Mouse (Mus musculus) C2C12 (cell line): Measurements from ENCODE around the gene Tarbp1. TPM values are rescaled to one million over a fixed set of nuclear protein-coding genes. Genes with fewer than 3 reads are reported as not detected.

Experiments used
- H3K27me3 ChIP-seq: one replicate; pipeline ENCODE4 v1.6.1; 2011; ENCODE audit not compliant: control insufficient read depth, insufficient read depth, insufficient read length
- H3K36me3 ChIP-seq: one replicate; pipeline ENCODE4 v1.6.1; 2011; ENCODE audit not compliant: control insufficient read depth, insufficient read depth
- H3K4me3 ChIP-seq: one replicate; pipeline ENCODE4 v1.5.1; 2011; ENCODE audit warnings: mild to moderate bottlenecking, control low read depth; ENCODE audit not compliant: poor library complexity, insufficient read depth, severe bottlenecking
- H3K79me2 ChIP-seq: one replicate; pipeline ENCODE4 v1.6.1; 2011; ENCODE audit not compliant: control insufficient read depth, insufficient read depth
- H3K79me3 ChIP-seq: one replicate; pipeline ENCODE4 v1.6.1; 2011; ENCODE audit warnings: low read depth, control low read depth
- H3ac ChIP-seq: one replicate; pipeline ENCODE3; 2011; ENCODE audit warnings: low read depth; ENCODE audit not compliant: control insufficient read depth, insufficient read length
- CEBPB ChIP-seq: IDR thresholded peaks from one replicate; pipeline ENCODE4 v1.6.1; 2011; ENCODE audit warnings: low read depth, mild to moderate bottlenecking, control low read depth, moderate library complexity
- CTCF ChIP-seq: IDR thresholded peaks from one replicate; pipeline ENCODE4 v1.5.1; 2011; ENCODE audit not compliant: control insufficient read depth, insufficient read depth, insufficient read length
- FOSL1 ChIP-seq: IDR thresholded peaks from one replicate; pipeline ENCODE4 v1.8.0; 2011; ENCODE audit warnings: mild to moderate bottlenecking, low read length; ENCODE audit not compliant: poor library complexity, insufficient read depth, severe bottlenecking
- MAX ChIP-seq: IDR thresholded peaks from one replicate; pipeline ENCODE4 v1.6.1; 2011; ENCODE audit warnings: mild to moderate bottlenecking, control low read depth
- MYOD1 ChIP-seq: IDR thresholded peaks from one replicate; pipeline ENCODE4 v1.6.1; 2011; ENCODE audit warnings: low read depth; ENCODE audit not compliant: control insufficient read depth, insufficient read length
- MYOG ChIP-seq: IDR thresholded peaks from one replicate; pipeline ENCODE4 v1.6.1; 2011; ENCODE audit not compliant: control insufficient read depth, insufficient read length; ENCODE audit errors: extremely low read depth
- USF1 ChIP-seq: IDR thresholded peaks from one replicate; pipeline ENCODE4 v1.6.1; 2011; ENCODE audit warnings: low read depth, mild to moderate bottlenecking, control low read depth, moderate library complexity
- long read RNA-seq, 2 experiments: library from polyadenylated mRNA; unstranded; transcript quantifications; one replicate each; pipeline ENCODE4 v2.0.0; 2019 to 2020
- polyA plus RNA-seq: library from polyadenylated mRNA; unstranded; fragments of >200 nt; fragmentation: generic; extraction: Trizol; gene quantifications from one replicate; pipeline ENCODE4 v1.2.1, GENCODE M21; 2012; ENCODE audit warnings: missing spikeins

Tarbp1 gene
- 3.9 TPM for polyA plus RNA-seq
- long read RNA-seq, experiment 1, partial matches to known transcripts: 0 of 1 reads
- long read RNA-seq, experiment 1, other reads (novel, unspliced or antisense): 1 of 1 reads
- long read RNA-seq, experiment 2, full-length matches to known transcripts: 1 of 1 reads
- long read RNA-seq, experiment 2, partial matches to known transcripts: 0 of 1 reads
- long read RNA-seq, experiment 2, other reads (novel, unspliced or antisense): 0 of 1 reads

DNA sequence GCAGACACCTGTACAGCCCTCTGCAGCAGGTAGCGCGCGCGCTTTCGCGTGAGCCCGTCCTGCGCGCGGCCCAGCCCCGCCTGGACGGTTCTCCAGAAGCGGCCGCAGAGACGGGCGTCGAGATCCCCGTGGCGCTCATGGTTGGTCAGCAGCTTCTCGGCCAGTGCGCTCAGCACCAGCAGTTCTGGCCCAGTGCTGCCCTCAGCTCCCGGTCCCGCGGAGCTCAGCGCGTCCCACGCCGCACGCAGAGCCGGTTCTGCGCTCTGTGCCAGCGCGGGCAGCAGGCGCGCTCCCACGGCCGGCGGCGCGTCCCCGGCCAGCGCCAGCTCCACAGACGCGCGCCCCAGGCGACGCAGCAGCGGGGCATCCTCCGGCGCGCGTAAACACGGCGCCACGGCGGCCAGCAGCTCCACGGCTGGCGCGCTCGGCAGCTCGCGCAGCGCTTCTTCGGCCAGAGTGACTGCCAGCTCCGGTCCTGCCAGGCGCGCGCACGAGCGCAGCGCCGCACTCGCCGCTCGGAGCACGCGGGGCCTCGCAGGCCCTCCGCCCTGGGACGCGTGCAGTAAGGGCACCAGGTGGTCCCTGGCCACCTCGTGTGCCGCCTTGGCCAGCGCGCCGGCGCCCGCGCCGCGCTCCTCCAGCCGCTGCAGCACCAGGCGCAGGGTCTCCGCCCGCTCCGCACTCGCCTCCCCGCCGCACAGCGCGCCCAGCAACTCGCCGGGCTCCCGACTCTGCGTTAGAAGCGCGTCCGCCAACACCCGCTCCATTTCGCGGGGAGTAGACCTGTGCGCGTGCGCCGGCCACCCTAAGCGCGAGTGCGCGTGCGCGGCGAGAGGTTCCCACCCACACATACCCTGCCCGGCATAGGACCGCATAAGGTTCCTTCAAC, at the start of gene Tarbp1:
Tarbp1 (minus strand) TSS at position 767 of the 889 bp plus-strand sequence.
- Histone ChIP-seq H3ac (peak within 1 kb of the TSS; percentile 61), H3K27me3 (no peaks in the 10 kb centered on the region)
- no peak for TF ChIP-seq CTCF
- no peak for TF ChIP-seq MYOG
- no peak for TF ChIP-seq MYOD1
- TF ChIP-seq CEBPB: no peak
- peak; percentile 42 for TF ChIP-seq MAX
- TF ChIP-seq USF1: no peak

GRCm38 (mm10) chr8:126524233-126524985, 49.5 kb upstream of the Tarbp1 start:
- Histone ChIP-seq H3K36me3 (no peaks in the 10 kb centered on the region), H3K79me2 (no peaks in the 10 kb centered on the region), H3ac (no peak overlapping the region), H3K27me3 (no peaks in the 10 kb centered on the region), H3K79me3 (no peaks in the 10 kb centered on the region), H3K4me3 (no peak overlapping the region)
- TF ChIP-seq MYOD1 (no peak), USF1 (no peak), MYOG (no peak), MAX (no peak), FOSL1 (no peak), CTCF (no peak), CEBPB (no peak)

More for the DNA sequence above, at the start of gene Tarbp1:
- H3K79me3 ChIP-seq: peaks cover 19% of the 10 kb centered on the region
- peak within 1 kb of the TSS; percentile 65 for H3K4me3 ChIP-seq
- H3K79me2 ChIP-seq: peaks cover 34% of the 10 kb centered on the region
- H3K36me3 ChIP-seq: peaks cover 14% of the 10 kb centered on the region

DNA sequence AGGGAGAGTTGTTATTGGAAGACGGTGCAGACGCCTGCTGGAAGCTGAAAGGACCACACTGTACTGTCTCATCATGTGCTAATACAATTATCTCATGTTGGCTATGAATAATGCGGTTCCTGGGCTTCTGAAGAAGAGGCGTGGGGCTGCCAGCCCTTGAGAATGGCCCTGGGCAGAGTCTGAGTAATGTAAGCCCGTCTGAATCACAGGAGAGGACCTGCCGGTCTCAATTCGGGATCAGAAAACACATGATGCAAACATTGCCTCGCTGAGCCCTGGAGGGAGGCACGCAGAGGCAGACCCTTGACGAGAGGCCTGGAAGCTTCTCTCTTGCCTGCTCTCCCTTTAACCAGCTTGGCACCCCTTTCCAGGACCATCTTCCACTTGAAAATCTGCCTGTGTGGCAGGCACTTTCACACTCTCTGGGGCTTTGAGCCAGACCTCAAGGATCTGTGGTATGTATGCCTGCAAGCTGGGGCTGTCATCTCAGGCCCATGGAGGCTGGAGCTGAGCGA, 48.3 kb upstream of the Tarbp1 start:
- Histone ChIP-seq H3K27me3 (no peaks in the 10 kb centered on the region), H3ac (peak overlapping the region; percentile 57), H3K36me3 (no peaks in the 10 kb centered on the region), H3K79me2 (no peaks in the 10 kb centered on the region), H3K4me3 (no peak overlapping the region), H3K79me3 (no peaks in the 10 kb centered on the region)
- TF ChIP-seq CTCF: no peak
- no peak for TF ChIP-seq MYOD1
- no peak for TF ChIP-seq MYOG
- peak; percentile 17 for TF ChIP-seq MAX
- no peak for TF ChIP-seq USF1
- TF ChIP-seq FOSL1: no peak

- Histone ChIP-seq H3K79me2 (no peaks in the 10 kb centered on the region), H3K27me3 (no peaks in the 10 kb centered on the region), H3K4me3 (no peak overlapping the region), H3K79me3 (no peaks in the 10 kb centered on the region), H3ac (no peak overlapping the region), H3K36me3 (no peaks in the 10 kb centered on the region)
- TF ChIP-seq MYOD1 (no peak), CEBPB (no peak), FOSL1 (no peak), USF1 (no peak), MAX (no peak), CTCF (no peak), MYOG (no peak)
These were observed 44.6 kb upstream of the Tarbp1 start for GRCm38 (mm10) chr8:126519447-126519975.

DNA sequence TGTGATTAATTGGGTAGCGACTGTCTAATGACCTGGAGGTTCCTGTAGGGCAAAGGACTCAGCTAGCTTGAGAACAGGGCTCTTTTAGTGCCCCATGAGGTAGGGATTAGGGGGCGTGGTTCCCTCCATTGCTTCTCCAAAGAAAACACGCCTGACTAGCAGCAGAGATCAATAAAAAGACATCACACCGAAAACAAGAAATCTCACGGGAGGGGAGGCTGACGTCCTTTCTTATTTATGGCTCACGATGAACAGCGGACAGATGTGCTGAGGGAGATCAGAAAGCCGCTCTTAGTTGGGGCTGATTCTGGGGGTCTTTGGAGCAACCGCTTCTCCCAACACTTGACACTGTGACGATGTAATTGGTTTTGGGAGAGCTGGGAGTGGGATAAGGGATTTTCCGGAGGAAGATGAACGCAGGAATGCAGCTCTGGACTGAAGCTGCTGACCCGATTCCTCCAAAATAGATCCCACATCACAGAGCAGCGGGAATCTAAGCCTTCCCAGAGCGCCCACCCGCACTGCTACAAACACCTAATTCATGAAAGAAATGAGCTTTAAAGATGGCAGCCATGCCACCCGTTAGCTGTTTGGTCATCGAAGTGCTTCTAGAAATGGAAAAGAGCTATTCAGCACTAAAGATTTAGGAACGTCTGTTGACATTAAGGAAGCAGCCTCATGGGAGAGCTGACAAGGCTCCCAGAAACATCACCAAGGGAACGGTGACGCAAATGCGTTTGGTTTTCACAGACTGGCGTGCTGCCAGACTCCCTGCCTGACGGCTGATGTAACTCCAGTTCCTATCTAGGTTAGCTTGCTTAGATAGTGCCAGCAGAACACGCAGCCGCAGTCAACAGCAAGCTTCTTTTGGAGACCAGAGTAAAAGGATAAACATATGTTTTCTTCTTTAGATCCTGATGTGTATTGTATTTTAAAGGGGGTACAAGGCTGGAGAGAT, 42.0 kb upstream of the Tarbp1 start:
- TF ChIP-seq MAX (no peak), CEBPB (peak; percentile 33)

More for the DNA sequence above, 42.0 kb upstream of the Tarbp1 start:
- H3ac ChIP-seq: no peak overlapping the region
- H3K4me3 ChIP-seq: no peak overlapping the region
- no peaks in the 10 kb centered on the region for H3K36me3 ChIP-seq
- H3K79me2 ChIP-seq: no peaks in the 10 kb centered on the region
- no peaks in the 10 kb centered on the region for H3K79me3 ChIP-seq
- H3K27me3 ChIP-seq: no peaks in the 10 kb centered on the region
